Mouse (Mus musculus): ENCODE data around the gene Gm10518. TPM values are rescaled to one million over a fixed set of nuclear protein-coding genes. Genes with fewer than 3 reads are reported as not detected.

Gm10518 gene
- polyA plus RNA-seq (2015; fragmentation: Nextera tagmentation; extraction: Ambion mirVana), result 0.22 TPM in 1 of 2 replicates, not detected in the other

- Histone ChIP-seq H3K9me3 (no peaks in the 10 kb centered on the region), H3K27me3 (no peaks in the 10 kb centered on the region), H3K4me3 (replicated peaks) (peak within 1 kb of the TSS; percentile 72), H3K4me2 (replicated peaks) (peak within 1 kb of the TSS; percentile 86), H3K4me1 (replicated peaks) (peaks cover 20% of the 10 kb centered on the region), H3K36me3 (peaks cover 10% of the 10 kb centered on the region), H3K27ac (peak within 1 kb of the TSS; percentile 96), H3K9ac (replicated peaks) (peak within 1 kb of the TSS; percentile 95)
- WGBS, result under 1% methylated on average over 84 of the region's 94 CpGs
- ATAC-seq, result peak; percentile 83
Observed at GRCm38 (mm10) chr1:179802610-179803512, at the start of gene Gm10518. Gene Gm10518, plus strand, starts transcription at chr1:179803376.

- Histone ChIP-seq H3K4me2 (replicated peaks) (no peak overlapping the region), H3K4me1 (replicated peaks) (no peaks in the 10 kb centered on the region), H3K36me3 (peaks cover 72% of the 10 kb centered on the region), H3K27ac (no peak overlapping the region), H3K27me3 (no peaks in the 10 kb centered on the region), H3K4me3 (replicated peaks) (no peak overlapping the region), H3K9me3 (no peaks in the 10 kb centered on the region), H3K9ac (replicated peaks) (no peak overlapping the region)
- no peak for ATAC-seq
Observed at GRCm38 (mm10) chr1:179756477-179756876, 46.7 kb upstream of the Gm10518 start.

DNA sequence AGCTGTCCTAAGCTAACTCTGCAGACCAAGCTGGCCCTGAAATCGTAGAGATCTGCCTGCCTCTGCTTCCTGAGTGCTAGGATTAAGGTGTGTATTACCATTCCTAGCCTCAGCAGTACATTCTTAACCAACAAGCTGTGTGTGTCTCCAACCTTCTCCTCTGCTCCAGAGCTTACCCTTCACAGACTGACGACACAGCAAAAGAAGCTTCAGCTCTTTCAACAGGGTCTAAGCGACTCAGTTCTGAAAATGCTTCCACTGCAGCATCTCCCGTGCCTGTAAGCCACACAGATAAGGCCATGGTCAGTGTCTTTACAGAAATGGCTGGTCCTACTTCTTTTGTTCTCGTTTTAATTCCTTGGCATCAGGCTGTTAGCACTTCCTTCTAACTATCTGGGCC is 43.1 kb upstream of the Gm10518 start:
- Histone ChIP-seq H3K36me3 (peaks cover 74% of the 10 kb centered on the region), H3K4me3 (replicated peaks) (no peak overlapping the region), H3K4me1 (replicated peaks) (no peaks in the 10 kb centered on the region), H3K9ac (replicated peaks) (no peak overlapping the region), H3K9me3 (no peaks in the 10 kb centered on the region), H3K4me2 (replicated peaks) (no peak overlapping the region), H3K27ac (no peak overlapping the region), H3K27me3 (no peaks in the 10 kb centered on the region)
- 95% methylated on average over 5 of the region's 5 CpGs for WGBS
- ATAC-seq, result no peak

DNA sequence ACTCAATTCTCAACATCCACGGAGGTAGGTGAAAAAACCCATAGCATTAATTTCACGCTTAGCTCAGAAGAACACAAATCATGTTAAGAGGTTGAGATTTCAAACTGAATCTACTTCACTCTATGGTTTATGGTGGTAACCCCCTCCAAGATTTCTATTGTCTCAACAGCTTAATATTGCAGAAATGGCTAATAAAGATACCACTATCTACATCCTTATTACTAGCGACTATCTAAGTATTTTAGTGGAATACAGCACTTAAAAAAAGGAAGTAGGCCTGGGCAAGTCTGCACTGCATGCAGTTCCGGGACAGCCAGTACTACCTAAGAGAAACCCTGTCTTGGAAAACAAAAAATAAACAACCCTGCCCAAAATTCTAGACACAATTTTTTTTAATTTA is 42.6 kb upstream of the Gm10518 start:
- H3K27me3 ChIP-seq, result no peaks in the 10 kb centered on the region
- no peaks in the 10 kb centered on the region for H3K4me1 ChIP-seq (replicated peaks)
- H3K4me2 ChIP-seq (replicated peaks), result no peak overlapping the region
- WGBS, result 86% methylated on average over 4 of the region's 4 CpGs
- no peak for ATAC-seq
- no peak overlapping the region for H3K27ac ChIP-seq
- peaks cover 74% of the 10 kb centered on the region for H3K36me3 ChIP-seq
- no peak overlapping the region for H3K9ac ChIP-seq (replicated peaks)
- no peaks in the 10 kb centered on the region for H3K9me3 ChIP-seq
- no peak overlapping the region for H3K4me3 ChIP-seq (replicated peaks)

DNA sequence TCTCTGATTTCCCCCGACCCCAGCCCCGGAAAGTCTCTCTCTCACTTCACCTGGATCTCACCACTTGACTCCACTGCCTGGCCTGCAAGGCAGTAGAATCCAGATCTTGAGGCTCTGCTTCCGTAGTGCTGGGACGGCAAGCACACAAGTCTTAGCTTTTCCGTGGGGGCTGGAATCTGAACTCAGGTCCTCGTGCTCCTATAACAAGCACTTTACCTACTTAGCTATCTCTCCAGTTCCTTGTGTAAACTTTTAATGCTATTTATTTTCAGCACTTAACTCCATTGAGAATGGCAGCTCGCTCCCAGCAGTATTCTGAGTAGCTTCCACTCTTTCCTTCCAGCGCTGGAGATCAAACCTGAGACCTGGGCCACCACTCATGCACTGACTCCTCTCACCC is 26.3 kb upstream of the Gm10518 start:
- 97% methylated on average over 8 of the region's 8 CpGs for WGBS
- H3K27ac ChIP-seq, result no peak overlapping the region
- no peak for ATAC-seq
- no peak overlapping the region for H3K4me3 ChIP-seq (replicated peaks)
- H3K27me3 ChIP-seq, result no peaks in the 10 kb centered on the region
- no peaks in the 10 kb centered on the region for H3K4me1 ChIP-seq (replicated peaks)
- no peaks in the 10 kb centered on the region for H3K9me3 ChIP-seq
- H3K4me2 ChIP-seq (replicated peaks), result no peak overlapping the region
- H3K36me3 ChIP-seq, result peaks cover 81% of the 10 kb centered on the region
- no peak overlapping the region for H3K9ac ChIP-seq (replicated peaks)

DNA sequence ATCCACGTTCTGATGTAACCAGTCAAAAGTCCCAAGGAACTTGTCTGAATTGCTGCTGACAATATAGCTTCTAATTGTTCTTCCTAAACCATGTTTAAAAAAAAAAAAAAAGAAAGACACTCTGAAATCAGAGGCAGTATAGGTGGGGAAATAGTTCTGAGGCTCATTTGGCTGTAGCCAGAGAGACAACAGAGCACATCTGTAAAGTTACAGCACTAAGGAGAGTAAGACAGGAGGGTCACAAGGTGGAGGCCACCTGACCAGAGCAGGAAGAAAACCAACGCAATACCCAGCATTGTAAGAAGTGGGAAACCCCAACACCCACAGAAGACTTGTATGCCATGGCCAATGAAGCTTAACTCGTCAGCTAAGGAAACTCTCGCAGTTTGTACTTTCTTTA is 19.1 kb upstream of the Gm10518 start:
- no peak for ATAC-seq
- no peak overlapping the region for H3K4me2 ChIP-seq (replicated peaks)
- H3K9me3 ChIP-seq, result no peaks in the 10 kb centered on the region
- no peak overlapping the region for H3K27ac ChIP-seq
- H3K36me3 ChIP-seq, result peaks cover 76% of the 10 kb centered on the region
- no peak overlapping the region for H3K4me3 ChIP-seq (replicated peaks)
- H3K9ac ChIP-seq (replicated peaks), result no peak overlapping the region
- WGBS, result 95% methylated on average over 4 of the region's 4 CpGs
- H3K27me3 ChIP-seq, result no peaks in the 10 kb centered on the region
- no peaks in the 10 kb centered on the region for H3K4me1 ChIP-seq (replicated peaks)

DNA sequence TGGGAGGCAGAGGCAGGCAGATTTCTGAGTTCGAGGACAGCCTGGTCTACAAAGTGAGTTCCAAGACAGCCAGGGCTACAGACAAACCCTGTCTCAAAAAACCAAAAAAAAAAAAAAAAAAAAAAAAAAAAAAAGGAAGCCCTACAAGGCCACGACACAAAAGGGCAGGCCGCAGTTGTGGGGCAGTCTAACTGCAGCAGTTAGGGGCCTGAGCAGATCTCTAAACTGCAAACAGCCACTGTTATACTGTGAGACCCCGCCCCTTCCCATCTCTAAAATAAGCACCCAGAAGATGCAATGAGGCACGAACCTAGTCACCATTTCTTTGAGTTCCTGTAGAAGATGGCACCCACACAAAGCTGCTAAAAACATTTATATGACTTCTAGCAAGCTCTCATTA is 17.7 kb upstream of the Gm10518 start:
- H3K27me3 ChIP-seq, result no peaks in the 10 kb centered on the region
- H3K9ac ChIP-seq (replicated peaks), result no peak overlapping the region
- no peak overlapping the region for H3K27ac ChIP-seq
- H3K36me3 ChIP-seq, result peaks cover 75% of the 10 kb centered on the region
- H3K4me2 ChIP-seq (replicated peaks), result no peak overlapping the region
- ATAC-seq, result no peak
- no peak overlapping the region for H3K4me3 ChIP-seq (replicated peaks)
- no peaks in the 10 kb centered on the region for H3K4me1 ChIP-seq (replicated peaks)
- 93% methylated on average over 5 of the region's 5 CpGs for WGBS
- H3K9me3 ChIP-seq, result no peaks in the 10 kb centered on the region

DNA sequence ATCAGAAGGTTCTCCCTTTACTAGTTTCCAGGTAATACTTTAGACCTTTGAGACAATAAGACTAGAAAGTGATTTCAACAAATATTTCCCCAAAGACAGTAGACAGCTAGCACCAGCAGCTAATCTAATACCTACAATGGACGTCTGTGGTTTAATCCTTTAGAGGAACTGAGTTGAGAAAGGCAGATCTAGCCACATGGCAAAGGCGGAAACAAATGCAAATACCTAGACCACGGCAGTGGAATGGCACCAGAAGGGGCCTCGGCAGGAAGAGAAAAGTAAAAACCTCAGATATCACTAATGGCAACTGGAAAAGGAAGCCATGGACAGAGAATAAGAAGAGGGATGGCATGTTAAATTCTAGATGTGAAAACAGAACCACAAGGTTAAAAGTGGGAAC is 15.9 kb upstream of the Gm10518 start:
- H3K9ac ChIP-seq (replicated peaks), result no peak overlapping the region
- no peaks in the 10 kb centered on the region for H3K4me1 ChIP-seq (replicated peaks)
- H3K36me3 ChIP-seq, result peaks cover 77% of the 10 kb centered on the region

DNA sequence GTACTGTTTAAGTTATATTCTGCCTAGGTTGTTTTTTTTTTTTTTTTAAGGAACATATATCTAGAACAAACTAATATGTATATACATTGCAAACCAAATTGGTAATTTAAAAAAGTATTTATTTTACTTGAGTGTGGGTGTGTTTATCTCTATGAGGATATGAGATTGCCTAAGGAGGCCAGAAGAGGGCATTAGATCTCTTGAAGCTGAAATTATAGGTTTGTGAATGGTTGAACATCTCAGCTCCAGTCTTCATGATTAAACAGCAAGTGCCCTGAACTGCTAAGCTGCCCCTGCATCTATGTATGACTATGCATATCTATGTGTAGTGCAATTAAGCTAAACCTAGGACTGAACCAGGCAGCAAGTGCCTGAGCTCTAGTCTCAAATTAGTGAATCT is 4.4 kb upstream of the Gm10518 start:
- no peak overlapping the region for H3K9ac ChIP-seq (replicated peaks)
- ATAC-seq, result no peak
- H3K4me2 ChIP-seq (replicated peaks), result no peak overlapping the region
- peaks cover 18% of the 10 kb centered on the region for H3K4me1 ChIP-seq (replicated peaks)
- peaks cover 42% of the 10 kb centered on the region for H3K36me3 ChIP-seq
- no peak overlapping the region for H3K4me3 ChIP-seq (replicated peaks)
- no peak overlapping the region for H3K27ac ChIP-seq
- H3K27me3 ChIP-seq, result no peaks in the 10 kb centered on the region
- H3K9me3 ChIP-seq, result no peaks in the 10 kb centered on the region

More for the DNA sequence above, 15.9 kb upstream of the Gm10518 start:
- 79% methylated on average over 4 of the region's 4 CpGs for WGBS
- H3K9me3 ChIP-seq, result no peaks in the 10 kb centered on the region
- no peak overlapping the region for H3K4me2 ChIP-seq (replicated peaks)
- no peak overlapping the region for H3K4me3 ChIP-seq (replicated peaks)
- no peak overlapping the region for H3K27ac ChIP-seq
- H3K27me3 ChIP-seq, result no peaks in the 10 kb centered on the region
- no peak for ATAC-seq

GRCm38 (mm10) chr1:179803513-179804139 is 450 bp downstream of the Gm10518 start, which contains the start of gene Ahctf1:
Gene Ahctf1, minus strand, starts transcription at chr1:179803680.
- Histone ChIP-seq H3K27me3 (no peaks in the 10 kb centered on the region), H3K4me2 (replicated peaks) (peak within 1 kb of the TSS; percentile 86), H3K9me3 (no peaks in the 10 kb centered on the region), H3K9ac (replicated peaks) (peak within 1 kb of the TSS; percentile 95), H3K27ac (peak within 1 kb of the TSS; percentile 96), H3K4me3 (replicated peaks) (peak within 1 kb of the TSS; percentile 72), H3K36me3 (peaks cover 4% of the 10 kb centered on the region), H3K4me1 (replicated peaks) (peaks cover 20% of the 10 kb centered on the region)
- ATAC-seq, result peak; percentile 99
- WGBS, result under 1% methylated on average over 56 of the region's 56 CpGs

- Histone ChIP-seq H3K27me3 (no peaks in the 10 kb centered on the region), H3K4me1 (replicated peaks) (peaks cover 20% of the 10 kb centered on the region), H3K9ac (replicated peaks) (peak overlapping the region; percentile 95), H3K4me2 (replicated peaks) (peak overlapping the region; percentile 86), H3K27ac (peak overlapping the region; percentile 59; the same call in 1 of the 2 replicates), H3K36me3 (no peaks in the 10 kb centered on the region), H3K4me3 (replicated peaks) (peak overlapping the region; percentile 72), H3K9me3 (no peaks in the 10 kb centered on the region)
- no peak for ATAC-seq
- 32% methylated on average over 11 of the region's 11 CpGs for WGBS
Observed at GRCm38 (mm10) chr1:179804140-179804881, 1.1 kb downstream of the Gm10518 start.

- Histone ChIP-seq H3K27me3 (no peaks in the 10 kb centered on the region), H3K4me1 (replicated peaks) (peaks cover 20% of the 10 kb centered on the region), H3K9me3 (no peaks in the 10 kb centered on the region), H3K4me3 (replicated peaks) (no peak overlapping the region), H3K27ac (no peak overlapping the region), H3K36me3 (no peaks in the 10 kb centered on the region), H3K4me2 (replicated peaks) (no peak overlapping the region), H3K9ac (replicated peaks) (no peak overlapping the region)
- ATAC-seq, result no peak
- 90% methylated on average over 5 of the region's 5 CpGs for WGBS
Observed at GRCm38 (mm10) chr1:179805751-179806150, 2.6 kb downstream of the Gm10518 start.

All from midbrain, embryonic 13.5 days (tissue).